Mouse (Mus musculus) G1E-ER4 (cell line): ENCODE data around the gene Rbms3. TPM values are rescaled to one million over a fixed set of nuclear protein-coding genes. Genes with fewer than 3 reads are reported as not detected.

Experiments used
- GATA1 ChIP-seq: IDR thresholded peaks from one replicate; pipeline ENCODE4 v1.8.0; 2012; ENCODE audit warnings: low read length, inconsistent platforms
- polyA plus RNA-seq: library from polyadenylated mRNA; stranded (reverse); fragments of >175 nt; gene quantifications from 2 replicates; pipeline ENCODE4 v1.2.3, GENCODE M21; 2012

The Rbms3 gene
- polyA plus RNA-seq, 1 experiment: not detected

DNA sequence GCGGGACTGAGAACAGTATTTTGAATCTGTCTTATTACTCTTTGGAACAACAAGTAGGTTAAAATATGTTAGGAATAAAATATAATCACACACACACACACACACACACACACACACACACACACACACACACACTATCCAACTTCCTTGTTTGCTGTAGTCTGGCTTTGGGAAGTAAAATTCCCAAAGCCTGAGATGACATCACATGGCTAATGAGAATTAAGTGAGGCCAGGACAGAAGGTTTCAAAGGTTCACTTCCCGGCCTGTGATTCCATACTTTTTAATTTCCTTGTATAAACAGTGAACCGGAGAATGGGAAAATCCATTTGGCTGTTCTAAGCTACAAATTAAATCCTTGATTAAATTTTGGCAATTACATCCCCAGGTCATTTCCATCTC is 752.9 kb downstream of the Rbms3 start:
- TF ChIP-seq GATA1: no peak

GRCm38 (mm10) chr9:116873976-116874320 is 755.8 kb downstream of the Rbms3 start:
- no peak for TF ChIP-seq GATA1

GRCm38 (mm10) chr9:116873033-116873975 is 756.4 kb downstream of the Rbms3 start:
- TF ChIP-seq GATA1: no peak

- no peak for TF ChIP-seq GATA1
These were observed 757.4 kb downstream of the Rbms3 start for GRCm38 (mm10) chr9:116872346-116872745.

- TF ChIP-seq GATA1: no peak
These were observed 758.1 kb downstream of the Rbms3 start for GRCm38 (mm10) chr9:116871576-116871975.

DNA sequence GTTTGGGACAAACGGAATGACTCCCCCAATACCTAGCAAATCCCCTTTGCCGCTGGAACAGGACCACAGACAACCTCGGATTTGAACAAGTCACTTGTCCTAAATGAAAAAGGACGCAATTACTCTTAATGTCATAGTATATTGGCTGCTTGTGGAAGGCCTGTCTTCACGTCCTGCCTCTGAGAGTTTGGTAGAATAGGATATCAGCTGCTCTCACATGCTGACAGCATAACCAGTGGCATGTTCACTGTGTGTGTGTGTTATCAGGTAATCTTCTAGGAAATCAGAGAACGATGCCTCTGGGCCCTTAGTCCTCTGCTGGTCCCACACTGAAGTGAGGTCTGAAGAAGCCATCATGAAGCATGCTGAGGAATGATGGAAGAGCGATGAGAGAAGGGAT is 763.7 kb downstream of the Rbms3 start:
- no peak for TF ChIP-seq GATA1

DNA sequence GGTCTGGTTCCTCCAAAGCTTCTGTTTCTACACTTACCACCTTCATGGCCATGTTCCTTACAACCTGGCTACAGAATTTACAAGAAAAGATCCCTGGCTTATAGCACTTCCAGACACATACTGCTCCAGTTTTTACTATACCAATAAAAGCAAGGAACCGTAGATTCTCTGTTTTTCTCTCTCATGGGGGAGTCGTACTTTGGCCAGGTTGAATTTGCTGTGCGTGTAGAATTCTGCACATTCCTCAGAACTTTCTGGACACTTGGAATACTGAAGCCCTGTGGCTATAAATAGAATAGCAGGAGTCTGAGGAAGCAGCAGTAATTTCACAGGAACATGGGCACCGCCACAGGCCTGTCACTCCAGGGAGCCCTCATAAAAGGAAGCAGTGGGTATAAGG is 766.1 kb downstream of the Rbms3 start:
- TF ChIP-seq GATA1: no peak

DNA sequence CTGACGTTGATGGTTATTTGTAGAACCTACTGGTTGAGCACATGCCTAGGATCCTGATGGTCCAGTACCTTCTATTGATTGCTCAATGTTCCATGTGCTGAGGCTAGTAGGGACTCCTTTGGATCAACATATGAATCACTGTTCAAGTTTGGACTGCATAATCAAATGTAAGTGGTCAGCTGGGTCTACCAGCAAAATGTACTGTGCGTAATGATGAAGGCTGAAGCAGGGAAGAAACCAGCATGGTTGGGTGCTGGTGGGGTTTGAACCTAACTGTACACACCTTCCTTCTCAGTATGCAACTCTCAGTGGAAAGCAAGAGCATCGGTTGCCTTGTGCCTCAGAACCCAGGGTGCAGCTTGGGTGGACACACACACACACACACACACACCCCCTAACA is 767.4 kb downstream of the Rbms3 start:
- TF ChIP-seq GATA1: no peak

DNA sequence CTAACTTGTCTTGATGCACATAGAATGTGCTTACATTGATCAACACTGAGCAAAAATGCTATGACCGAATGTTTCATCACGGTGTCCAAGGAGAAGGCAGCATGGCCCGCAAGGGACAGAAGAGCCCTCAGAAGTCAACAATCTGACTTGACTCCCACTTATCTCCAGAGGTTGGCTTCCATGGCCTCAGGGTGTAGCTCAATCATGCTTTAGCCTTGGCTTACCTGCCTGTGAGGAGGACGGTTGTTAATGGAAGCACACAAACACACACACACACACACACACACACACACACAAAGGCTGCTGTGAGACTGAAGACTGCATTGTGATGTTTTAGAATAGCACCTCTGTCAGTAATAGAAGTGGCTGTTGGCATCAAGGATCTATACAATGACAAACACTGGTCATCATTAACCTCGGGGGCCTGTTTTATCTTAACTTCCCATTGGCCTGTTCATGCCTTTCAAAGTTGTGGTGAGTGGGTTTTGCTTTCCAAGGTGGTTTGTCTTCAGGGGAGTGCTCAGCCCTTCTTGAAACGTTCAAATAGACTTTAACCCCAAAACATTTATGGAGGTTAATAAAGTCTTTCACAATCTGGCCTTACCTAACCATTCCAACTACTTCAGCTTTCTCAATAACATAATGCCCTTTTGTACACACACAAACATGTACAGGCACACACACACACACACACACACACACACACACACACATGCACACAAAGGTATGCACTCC is 771.7 kb downstream of the Rbms3 start:
- no peak for TF ChIP-seq GATA1

DNA sequence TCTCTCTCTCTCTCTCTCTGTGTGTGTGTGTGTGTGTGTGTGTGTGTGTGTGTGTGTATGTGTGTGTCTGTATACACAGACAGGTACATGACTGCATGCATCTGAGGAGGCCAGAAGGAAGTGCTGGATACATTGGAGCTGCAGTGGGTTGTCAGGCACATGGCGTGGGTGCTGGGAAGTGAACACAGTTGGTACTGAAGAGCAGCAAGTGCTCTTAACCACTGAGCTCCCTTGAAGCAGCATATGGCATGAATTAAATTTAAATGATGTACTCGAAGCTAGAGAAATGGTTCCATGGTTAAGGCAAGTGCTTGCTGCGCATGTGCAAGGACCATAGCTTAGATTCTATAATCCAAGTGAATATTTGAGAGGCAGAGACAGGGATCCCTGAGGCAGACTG is 772.6 kb downstream of the Rbms3 start:
- TF ChIP-seq GATA1: no peak

DNA sequence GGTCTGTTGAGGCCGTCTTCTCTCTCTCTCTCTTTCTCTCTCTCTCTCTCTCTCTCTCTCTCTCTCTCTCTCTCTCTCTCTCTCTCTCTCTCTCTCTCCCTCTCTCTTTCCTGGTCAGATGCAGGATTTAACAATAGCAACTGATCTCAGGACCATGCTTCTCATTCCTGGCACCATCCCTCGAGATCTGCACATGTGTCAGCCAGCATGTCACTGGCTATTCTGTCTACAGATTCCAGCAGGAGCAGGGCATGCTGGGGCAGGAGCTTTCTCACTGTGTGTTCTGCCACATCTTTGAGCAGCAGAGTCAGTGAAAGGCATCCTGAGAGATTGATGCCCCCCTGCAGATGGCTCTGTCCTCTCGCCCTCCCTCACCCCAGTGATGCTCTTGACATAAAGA is 774.0 kb downstream of the Rbms3 start:
- TF ChIP-seq GATA1: no peak

- TF ChIP-seq GATA1: no peak
These were observed 780.8 kb downstream of the Rbms3 start for GRCm38 (mm10) chr9:116848905-116849304.

- TF ChIP-seq GATA1: no peak
These were observed 781.5 kb downstream of the Rbms3 start for GRCm38 (mm10) chr9:116848166-116848565.

DNA sequence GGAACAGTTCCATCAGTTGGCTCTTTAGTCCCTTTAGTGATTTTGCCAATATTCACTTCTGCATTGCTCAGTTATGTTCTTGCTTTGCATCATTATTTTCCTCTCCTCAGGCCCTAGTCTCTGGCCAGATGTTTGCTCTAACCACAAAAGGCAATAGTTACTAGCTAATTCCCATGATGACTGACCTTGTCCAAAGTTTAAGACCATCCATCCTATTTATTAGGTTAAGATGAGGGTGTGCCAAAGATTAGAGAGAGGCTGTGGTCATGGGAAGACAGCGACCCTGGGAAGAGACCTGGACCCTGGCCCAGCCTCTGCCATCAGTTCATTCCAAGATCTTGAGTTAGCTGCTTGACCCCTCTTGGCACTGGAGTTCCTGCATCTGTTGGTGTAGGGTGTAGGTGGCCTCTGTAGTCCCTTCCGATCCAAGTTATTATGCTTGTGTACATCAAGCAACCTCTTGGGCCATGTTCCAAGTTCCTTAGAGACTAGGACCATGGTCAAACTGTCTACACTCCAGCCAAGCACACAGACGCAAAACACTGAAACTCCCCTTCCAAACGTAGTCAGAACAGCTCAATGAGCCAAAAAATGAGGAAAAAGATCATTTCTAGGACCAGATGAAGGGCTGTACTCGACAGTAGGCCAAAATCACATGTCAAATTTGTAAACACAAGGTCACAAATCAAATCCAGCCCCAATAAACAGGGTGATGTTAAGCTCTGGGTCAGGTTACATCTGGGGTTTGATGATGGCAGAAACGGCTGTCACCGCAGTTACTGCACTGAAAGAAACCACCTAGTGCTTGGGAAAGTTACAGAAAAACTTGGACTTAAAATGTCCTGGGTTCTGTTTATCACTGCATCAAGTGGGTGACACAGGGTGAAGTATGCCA is 782.2 kb downstream of the Rbms3 start:
- no peak for TF ChIP-seq GATA1

DNA sequence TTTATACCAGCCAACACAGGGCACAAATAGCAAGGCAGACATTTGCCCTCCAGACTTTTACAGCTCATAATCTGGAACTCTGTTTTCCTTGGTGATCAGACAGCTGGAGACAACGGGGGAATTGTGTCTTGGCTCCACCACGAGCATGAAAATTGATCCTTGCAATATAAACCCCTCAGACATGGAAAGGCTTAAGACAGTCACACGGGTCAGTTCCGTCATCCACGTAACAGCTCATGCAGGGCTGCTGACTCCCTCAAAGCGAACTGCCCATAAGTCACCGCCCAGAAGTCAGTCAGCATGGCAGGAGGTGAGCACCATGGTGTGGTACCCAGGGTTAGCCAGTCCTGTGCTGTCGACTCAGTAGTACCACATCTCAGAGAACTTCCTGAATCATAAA is 794.8 kb downstream of the Rbms3 start:
- TF ChIP-seq GATA1: no peak

- no peak for TF ChIP-seq GATA1
These were observed 796.0 kb downstream of the Rbms3 start for GRCm38 (mm10) chr9:116833677-116834076.
